Mouse (Mus musculus) heart, adult 2 months (tissue): ENCODE measurements around the gene Arhgef6.

Experiments
- EP300 ChIP-seq: fragments of 200-500 bp; IDR thresholded peaks from 2 replicates; pipeline ENCODE4 v1.6.1; 2011; ENCODE audit warnings: low read depth, low read length, control low read depth; ENCODE audit not compliant: insufficient read depth
- POLR2A ChIP-seq: fragments of 200-500 bp; IDR thresholded peaks from 2 replicates; pipeline ENCODE4 v1.6.1; 2011; ENCODE audit warnings: mild to moderate bottlenecking, low read depth, low read length, control low read depth; ENCODE audit not compliant: insufficient read depth

DNA sequence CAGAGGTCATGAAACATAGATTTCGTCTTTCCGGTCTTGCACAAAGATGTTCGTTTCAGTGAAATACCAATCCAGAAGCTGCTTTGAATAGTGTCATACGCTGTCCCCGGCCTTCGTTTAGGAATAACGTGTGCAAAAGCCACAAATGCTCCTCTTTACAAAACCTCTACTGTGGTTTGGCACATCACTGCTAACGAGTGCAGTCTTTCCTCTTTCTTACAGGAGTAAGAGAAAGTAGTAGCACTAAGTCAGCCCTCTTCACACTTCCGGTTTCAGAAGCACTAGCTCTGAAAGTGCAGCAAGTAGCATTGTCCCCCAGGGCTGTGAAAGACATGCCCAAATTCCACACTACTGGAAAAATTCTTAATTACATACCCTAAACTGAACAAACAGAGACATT is 142.2 kb downstream of the Arhgef6 start:
- TF ChIP-seq POLR2A: no peak
- no peak for TF ChIP-seq EP300
